Mouse (Mus musculus): ENCODE data around the gene Marveld2. TPM values are rescaled to one million over a fixed set of nuclear protein-coding genes. Genes with fewer than 3 reads are reported as not detected.

Marveld2 gene
- polyA plus RNA-seq, 1 experiment: 0.05 TPM

DNA sequence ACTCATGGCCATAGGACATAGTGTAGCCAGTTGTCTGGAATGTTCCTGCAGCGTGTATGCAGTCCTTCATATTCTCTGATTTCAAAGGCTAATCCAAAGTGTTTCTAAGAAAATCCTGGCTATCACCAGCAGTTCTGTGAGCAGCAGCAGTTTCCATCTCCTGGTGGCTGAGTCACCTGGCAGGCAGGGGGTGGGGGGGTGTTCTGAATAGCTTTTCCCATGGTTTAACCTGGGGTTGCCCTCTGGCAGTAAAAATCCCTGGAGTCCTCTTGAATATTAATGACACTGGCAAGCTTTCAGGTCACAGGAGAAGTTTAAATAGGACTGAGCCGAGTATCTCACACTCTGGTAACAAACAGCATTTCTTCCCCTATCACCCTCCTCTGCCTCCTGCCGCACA, 35.1 kb downstream of the Marveld2 start:
- Histone ChIP-seq H3K27me3 (ENCODE audit: control insufficient read depth, insufficient read depth, insufficient read length) (peaks cover 4% of the 10 kb centered on the region), H3K4me3 (ENCODE audit: insufficient read depth, poor library complexity, severe bottlenecking) (no peak overlapping the region), H3K79me2 (ENCODE audit: control insufficient read depth, insufficient read depth) (no peaks in the 10 kb centered on the region), H3ac (ENCODE audit: control insufficient read depth, insufficient read length, low read depth) (no peak overlapping the region), H3K79me3 (ENCODE audit: low read depth) (no peaks in the 10 kb centered on the region), H3K36me3 (ENCODE audit: control insufficient read depth, insufficient read depth) (no peaks in the 10 kb centered on the region)
- TF ChIP-seq MYOD1 (IDR thresholded peaks at IDR 0.05; ENCODE audit: control insufficient read depth, insufficient read length, low read depth): no peak
- TF ChIP-seq CEBPB (IDR thresholded peaks at IDR 0.05; ENCODE audit: low read depth): no peak
- TF ChIP-seq FOSL1 (IDR thresholded peaks at IDR 0.05; ENCODE audit: insufficient read depth, low read length, poor library complexity, severe bottlenecking): no peak
- no peak for TF ChIP-seq MYOG (IDR thresholded peaks at IDR 0.05; ENCODE audit: control insufficient read depth, extremely low read depth, insufficient read length)
- no peak for TF ChIP-seq MAX (IDR thresholded peaks at IDR 0.05)
- no peak for TF ChIP-seq USF1 (IDR thresholded peaks at IDR 0.05; ENCODE audit: low read depth)
- no peak for TF ChIP-seq CTCF (IDR thresholded peaks at IDR 0.05; ENCODE audit: control insufficient read depth, insufficient read depth, insufficient read length)

DNA sequence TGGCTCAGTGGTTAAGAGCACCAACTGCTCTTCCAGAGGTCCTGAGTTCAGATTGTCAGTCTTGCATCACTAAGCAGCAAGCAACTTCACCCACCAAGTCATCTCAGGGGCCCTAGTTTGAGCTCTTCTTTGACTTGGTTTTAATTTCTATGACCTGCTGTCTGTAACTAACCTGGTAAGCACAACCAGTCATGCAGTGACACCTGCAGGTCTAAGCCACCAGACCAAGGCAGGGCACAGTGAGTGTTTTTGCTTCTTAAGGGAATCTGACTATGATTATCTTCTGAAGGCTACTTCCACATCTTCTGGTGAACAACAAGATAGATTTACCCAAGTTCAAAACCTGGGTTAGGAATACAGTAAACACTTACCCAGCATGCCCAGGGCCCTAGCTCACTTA, 36.8 kb downstream of the Marveld2 start:
- Histone ChIP-seq H3K79me3 (ENCODE audit: low read depth) (no peaks in the 10 kb centered on the region), H3K27me3 (ENCODE audit: control insufficient read depth, insufficient read depth, insufficient read length) (peaks cover 4% of the 10 kb centered on the region), H3K36me3 (ENCODE audit: control insufficient read depth, insufficient read depth) (no peaks in the 10 kb centered on the region), H3K4me3 (ENCODE audit: insufficient read depth, poor library complexity, severe bottlenecking) (no peak overlapping the region), H3ac (ENCODE audit: control insufficient read depth, insufficient read length, low read depth) (no peak overlapping the region), H3K79me2 (ENCODE audit: control insufficient read depth, insufficient read depth) (no peaks in the 10 kb centered on the region)
- TF ChIP-seq CEBPB (IDR thresholded peaks at IDR 0.05; ENCODE audit: low read depth): no peak
- no peak for TF ChIP-seq USF1 (IDR thresholded peaks at IDR 0.05; ENCODE audit: low read depth)
- TF ChIP-seq MYOG (IDR thresholded peaks at IDR 0.05; ENCODE audit: control insufficient read depth, extremely low read depth, insufficient read length): no peak
- no peak for TF ChIP-seq MAX (IDR thresholded peaks at IDR 0.05)
- TF ChIP-seq CTCF (IDR thresholded peaks at IDR 0.05; ENCODE audit: control insufficient read depth, insufficient read depth, insufficient read length): no peak
- TF ChIP-seq MYOD1 (IDR thresholded peaks at IDR 0.05; ENCODE audit: control insufficient read depth, insufficient read length, low read depth): no peak
- no peak for TF ChIP-seq FOSL1 (IDR thresholded peaks at IDR 0.05; ENCODE audit: insufficient read depth, low read length, poor library complexity, severe bottlenecking)

DNA sequence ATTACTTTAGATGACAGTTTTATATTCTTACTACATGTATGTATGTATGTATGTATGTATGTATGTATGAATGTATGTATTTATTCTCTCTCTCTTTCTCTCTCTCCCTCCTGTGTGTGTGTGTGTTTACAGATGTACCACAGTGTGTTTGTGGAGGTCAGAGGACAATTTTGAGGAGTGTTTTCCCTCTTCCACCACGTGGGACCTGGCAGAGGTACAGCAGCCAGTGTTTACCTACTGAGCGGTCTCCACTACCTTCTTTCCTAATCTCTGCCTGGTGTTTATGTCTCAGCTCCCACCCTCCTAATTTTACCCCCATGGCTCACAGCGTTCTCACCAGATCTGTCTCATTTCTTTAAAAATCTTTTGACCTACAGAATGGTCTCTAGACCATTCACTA, 37.6 kb downstream of the Marveld2 start:
- no peaks in the 10 kb centered on the region for H3K36me3 ChIP-seq (ENCODE audit: control insufficient read depth, insufficient read depth)
- TF ChIP-seq MYOG (IDR thresholded peaks at IDR 0.05; ENCODE audit: control insufficient read depth, extremely low read depth, insufficient read length) (no peak), USF1 (IDR thresholded peaks at IDR 0.05; ENCODE audit: low read depth) (no peak), MYOD1 (IDR thresholded peaks at IDR 0.05; ENCODE audit: control insufficient read depth, insufficient read length, low read depth) (no peak), MAX (IDR thresholded peaks at IDR 0.05) (no peak), CEBPB (IDR thresholded peaks at IDR 0.05; ENCODE audit: low read depth) (no peak), FOSL1 (IDR thresholded peaks at IDR 0.05; ENCODE audit: insufficient read depth, low read length, poor library complexity, severe bottlenecking) (no peak), CTCF (IDR thresholded peaks at IDR 0.05; ENCODE audit: control insufficient read depth, insufficient read depth, insufficient read length) (no peak)
- H3K27me3 ChIP-seq (ENCODE audit: control insufficient read depth, insufficient read depth, insufficient read length): peaks cover 4% of the 10 kb centered on the region
- no peak overlapping the region for H3ac ChIP-seq (ENCODE audit: control insufficient read depth, insufficient read length, low read depth)
- no peaks in the 10 kb centered on the region for H3K79me3 ChIP-seq (ENCODE audit: low read depth)
- H3K4me3 ChIP-seq (ENCODE audit: insufficient read depth, poor library complexity, severe bottlenecking): no peak overlapping the region
- no peaks in the 10 kb centered on the region for H3K79me2 ChIP-seq (ENCODE audit: control insufficient read depth, insufficient read depth)

- no peak overlapping the region for H3K4me3 ChIP-seq (ENCODE audit: insufficient read depth, poor library complexity, severe bottlenecking)
- H3ac ChIP-seq (ENCODE audit: control insufficient read depth, insufficient read length, low read depth): no peak overlapping the region
- no peak for TF ChIP-seq USF1 (IDR thresholded peaks at IDR 0.05; ENCODE audit: low read depth)
- TF ChIP-seq CTCF (IDR thresholded peaks at IDR 0.05; ENCODE audit: control insufficient read depth, insufficient read depth, insufficient read length): no peak
- TF ChIP-seq CEBPB (IDR thresholded peaks at IDR 0.05; ENCODE audit: low read depth): no peak
- TF ChIP-seq FOSL1 (IDR thresholded peaks at IDR 0.05; ENCODE audit: insufficient read depth, low read length, poor library complexity, severe bottlenecking): no peak
- no peak for TF ChIP-seq MYOG (IDR thresholded peaks at IDR 0.05; ENCODE audit: control insufficient read depth, extremely low read depth, insufficient read length)
- no peaks in the 10 kb centered on the region for H3K36me3 ChIP-seq (ENCODE audit: control insufficient read depth, insufficient read depth)
- H3K79me2 ChIP-seq (ENCODE audit: control insufficient read depth, insufficient read depth): no peaks in the 10 kb centered on the region
- H3K79me3 ChIP-seq (ENCODE audit: low read depth): no peaks in the 10 kb centered on the region
- peaks cover 4% of the 10 kb centered on the region for H3K27me3 ChIP-seq (ENCODE audit: control insufficient read depth, insufficient read depth, insufficient read length)
Observed at GRCm38 (mm10) chr13:100575950-100576349, 40.8 kb downstream of the Marveld2 start.

GRCm38 (mm10) chr13:100570713-100571112, 46.1 kb downstream of the Marveld2 start:
- Histone ChIP-seq H3K27me3 (ENCODE audit: control insufficient read depth, insufficient read depth, insufficient read length) (no peaks in the 10 kb centered on the region), H3K36me3 (ENCODE audit: control insufficient read depth, insufficient read depth) (no peaks in the 10 kb centered on the region), H3K79me3 (ENCODE audit: low read depth) (no peaks in the 10 kb centered on the region), H3K4me3 (ENCODE audit: insufficient read depth, poor library complexity, severe bottlenecking) (no peak overlapping the region), H3K79me2 (ENCODE audit: control insufficient read depth, insufficient read depth) (no peaks in the 10 kb centered on the region), H3ac (ENCODE audit: control insufficient read depth, insufficient read length, low read depth) (no peak overlapping the region)
- TF ChIP-seq MYOG (IDR thresholded peaks at IDR 0.05; ENCODE audit: control insufficient read depth, extremely low read depth, insufficient read length) (no peak), MAX (IDR thresholded peaks at IDR 0.05) (no peak), CTCF (IDR thresholded peaks at IDR 0.05; ENCODE audit: control insufficient read depth, insufficient read depth, insufficient read length) (no peak), MYOD1 (IDR thresholded peaks at IDR 0.05; ENCODE audit: control insufficient read depth, insufficient read length, low read depth) (no peak), USF1 (IDR thresholded peaks at IDR 0.05; ENCODE audit: low read depth) (no peak), CEBPB (IDR thresholded peaks at IDR 0.05; ENCODE audit: low read depth) (no peak), FOSL1 (IDR thresholded peaks at IDR 0.05; ENCODE audit: insufficient read depth, low read length, poor library complexity, severe bottlenecking) (no peak)

- TF ChIP-seq MYOD1 (IDR thresholded peaks at IDR 0.05; ENCODE audit: control insufficient read depth, insufficient read length, low read depth) (no peak), FOSL1 (IDR thresholded peaks at IDR 0.05; ENCODE audit: insufficient read depth, low read length, poor library complexity, severe bottlenecking) (no peak), MAX (IDR thresholded peaks at IDR 0.05) (no peak), MYOG (IDR thresholded peaks at IDR 0.05; ENCODE audit: control insufficient read depth, extremely low read depth, insufficient read length) (no peak), CEBPB (IDR thresholded peaks at IDR 0.05; ENCODE audit: low read depth) (no peak), USF1 (IDR thresholded peaks at IDR 0.05; ENCODE audit: low read depth) (no peak), CTCF (IDR thresholded peaks at IDR 0.05; ENCODE audit: control insufficient read depth, insufficient read depth, insufficient read length) (no peak)
Observed at GRCm38 (mm10) chr13:100568359-100568758, 48.4 kb downstream of the Marveld2 start.

More at GRCm38 (mm10) chr13:100568359-100568758, 48.4 kb downstream of the Marveld2 start:
- H3K79me3 ChIP-seq (ENCODE audit: low read depth): no peaks in the 10 kb centered on the region
- H3K4me3 ChIP-seq (ENCODE audit: insufficient read depth, poor library complexity, severe bottlenecking): no peak overlapping the region
- H3ac ChIP-seq (ENCODE audit: control insufficient read depth, insufficient read length, low read depth): no peak overlapping the region
- no peaks in the 10 kb centered on the region for H3K36me3 ChIP-seq (ENCODE audit: control insufficient read depth, insufficient read depth)
- no peaks in the 10 kb centered on the region for H3K27me3 ChIP-seq (ENCODE audit: control insufficient read depth, insufficient read depth, insufficient read length)
- no peaks in the 10 kb centered on the region for H3K79me2 ChIP-seq (ENCODE audit: control insufficient read depth, insufficient read depth)
